Mouse (Mus musculus) spleen, postnatal 36 days (tissue): ENCODE results near the gene Cd151.

ENCODE experiments used
- DNase-seq, 2 experiments: peaks; one replicate each; pipeline ENCODE4 v3.0.0; 2022; ENCODE audit warnings: low spot score in 2 of 2, mixed read lengths in 1 of 2

The Cd151 gene

DNA sequence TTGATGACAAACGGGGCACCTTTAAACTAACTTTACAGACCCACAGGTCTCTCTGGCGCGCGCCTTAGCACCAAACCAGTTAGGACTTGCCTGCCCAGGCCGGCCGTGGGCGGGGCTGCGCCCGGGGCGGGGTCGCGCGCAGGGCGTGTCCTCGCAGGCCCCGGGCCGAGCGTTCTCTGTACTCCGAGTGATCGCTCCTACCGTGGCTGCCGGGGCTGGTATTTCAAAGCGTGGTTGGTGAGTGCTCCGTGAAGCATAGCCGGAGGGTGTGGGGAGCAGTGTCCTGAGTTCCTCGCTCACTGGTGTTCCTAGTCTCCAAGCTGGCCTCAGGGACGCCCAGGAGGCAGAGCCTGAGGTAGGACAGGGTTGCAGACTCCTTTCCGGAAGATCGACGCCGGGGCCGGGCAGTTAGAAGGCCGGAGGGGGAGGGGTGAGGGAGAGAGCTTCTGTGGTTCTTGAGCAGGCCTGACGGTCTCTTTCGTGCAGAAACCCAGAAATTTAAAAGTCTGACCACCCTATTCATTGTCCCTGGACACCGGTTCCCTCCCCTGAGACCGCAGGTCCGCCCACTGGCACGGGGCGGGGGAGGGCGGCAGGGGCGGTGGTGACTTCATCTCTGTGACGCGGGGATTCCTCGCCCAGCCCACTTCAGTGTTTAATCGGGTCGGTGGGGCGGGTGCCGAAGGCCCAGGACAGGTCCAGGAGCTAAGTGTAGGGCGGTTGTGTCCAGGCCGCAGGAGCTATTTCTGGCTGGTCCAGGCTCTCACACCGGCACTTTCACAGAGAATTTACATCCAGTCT lies at the start of gene Cd151:
Gene Cd151, plus strand, starts transcription at position 163 of the 801 bp plus-strand sequence.
- DNase-seq: peak; percentile 87 to 90

DNA sequence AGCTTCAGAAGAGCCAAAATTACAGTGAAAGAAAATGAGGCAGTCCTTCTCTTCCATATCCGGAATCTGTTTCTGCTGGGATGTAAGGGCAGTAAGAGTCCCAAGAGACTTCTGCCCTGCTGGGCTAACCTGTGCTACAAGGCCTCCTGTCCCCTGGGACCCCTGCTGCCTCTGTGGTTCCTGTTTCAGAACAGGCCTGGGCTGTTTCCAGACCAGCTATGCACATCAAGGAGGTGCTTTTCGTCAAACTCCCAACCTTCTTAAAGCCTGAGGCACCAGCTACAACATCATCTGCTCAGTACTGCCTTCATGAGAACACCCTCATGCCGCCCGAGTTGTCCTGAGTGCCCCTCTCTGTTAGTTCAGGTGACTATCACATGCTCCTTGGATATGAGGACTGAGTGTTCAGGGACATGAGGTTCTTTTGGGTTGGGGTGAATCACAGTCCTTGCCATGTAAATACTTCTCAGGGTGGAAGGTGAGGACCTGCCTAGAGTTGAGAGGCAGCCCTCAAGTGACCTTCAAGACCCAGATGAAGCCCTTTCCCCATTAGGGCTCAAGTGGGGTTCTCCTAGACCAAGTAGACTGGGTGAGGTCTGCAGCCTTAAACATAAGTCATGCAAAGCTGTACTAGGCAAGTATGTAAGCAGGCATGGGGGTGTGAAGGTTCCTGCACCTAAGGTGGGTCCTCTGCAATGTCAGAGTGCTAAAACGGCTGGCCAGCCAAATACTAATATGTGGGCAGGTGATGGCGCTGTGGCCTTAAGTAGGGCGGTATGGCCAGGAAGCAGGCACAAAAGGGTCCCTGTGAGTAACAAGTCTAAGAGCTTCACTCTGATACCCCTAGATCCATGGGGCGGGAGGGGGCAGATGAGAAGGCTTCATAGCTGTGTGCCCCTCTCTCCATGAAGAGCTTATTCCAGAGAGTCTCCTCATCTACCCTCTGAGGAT lies 49.2 kb upstream of the Cd151 start:
- no peak for DNase-seq

DNA sequence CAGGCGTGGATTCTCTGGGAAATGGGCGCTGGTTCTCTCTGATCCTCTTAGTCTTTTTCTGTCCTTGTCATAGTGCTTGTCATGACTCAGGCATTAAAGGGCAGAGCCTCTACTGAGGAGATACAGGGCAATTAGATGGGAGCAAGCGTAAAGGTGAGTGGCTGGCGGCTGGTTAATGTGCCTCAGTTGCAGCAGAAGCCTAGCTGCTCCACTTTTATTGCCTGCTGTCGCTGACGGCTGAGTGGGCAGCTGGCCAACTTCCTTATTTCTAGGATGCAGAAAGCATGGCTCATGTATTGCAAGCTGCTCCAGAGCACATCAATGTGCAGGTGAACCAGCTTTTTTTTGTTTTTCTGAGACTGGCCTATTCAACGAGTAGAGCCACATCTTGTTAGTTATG lies 48.2 kb upstream of the Cd151 start:
- no peak for DNase-seq

DNA sequence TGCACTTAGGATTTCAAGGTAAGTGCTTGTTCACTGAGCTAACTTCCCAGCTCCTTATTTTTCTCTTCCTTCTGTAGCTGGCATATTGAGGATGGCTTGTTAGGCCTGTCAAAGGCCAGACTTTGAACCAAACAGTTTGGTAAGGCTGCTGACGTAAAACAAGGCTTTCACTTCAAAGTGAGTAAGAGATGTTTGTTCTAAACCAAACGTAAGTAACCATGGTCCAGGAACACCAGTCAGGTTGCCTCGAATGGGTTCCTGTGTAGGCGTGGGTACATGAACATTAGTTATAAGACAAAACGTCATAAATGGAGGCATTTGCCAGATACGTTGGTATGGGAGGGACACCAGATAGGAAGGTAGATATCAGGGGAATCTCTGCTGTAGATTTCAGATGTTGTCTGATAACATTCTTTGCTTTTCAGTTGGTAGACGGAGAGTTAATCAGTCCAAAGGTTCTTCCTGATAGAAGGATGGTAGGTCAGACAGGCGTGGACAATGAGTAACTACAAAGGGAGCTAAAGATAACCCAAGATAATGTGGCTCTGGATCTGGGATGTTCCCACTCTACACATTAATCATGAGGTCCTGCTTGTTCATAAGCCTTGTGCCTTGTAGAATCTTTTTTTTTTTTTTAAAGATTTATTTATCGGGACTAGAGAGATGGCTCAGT lies 47.0 kb upstream of the Cd151 start:
- no peak for DNase-seq

DNA sequence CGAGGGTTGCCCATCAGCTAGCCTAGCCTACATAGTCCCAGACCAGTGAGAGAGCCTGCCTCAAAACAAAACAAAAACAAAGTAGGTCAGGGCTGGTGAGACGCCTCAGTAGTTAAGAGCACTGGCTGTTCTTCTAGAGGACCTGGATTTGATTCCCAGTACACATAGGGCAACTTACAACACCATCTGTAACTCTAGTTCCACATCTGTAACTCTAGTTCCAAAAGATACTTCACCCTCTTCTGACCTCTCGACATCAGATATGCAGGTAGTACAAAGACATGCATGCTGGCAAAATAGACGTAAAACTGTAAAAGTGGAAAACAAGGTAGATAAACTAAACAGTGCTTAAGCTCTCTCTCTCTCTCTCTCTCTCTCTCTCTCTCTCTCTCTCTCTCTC lies 43.4 kb upstream of the Cd151 start:
- DNase-seq: no peak

DNA sequence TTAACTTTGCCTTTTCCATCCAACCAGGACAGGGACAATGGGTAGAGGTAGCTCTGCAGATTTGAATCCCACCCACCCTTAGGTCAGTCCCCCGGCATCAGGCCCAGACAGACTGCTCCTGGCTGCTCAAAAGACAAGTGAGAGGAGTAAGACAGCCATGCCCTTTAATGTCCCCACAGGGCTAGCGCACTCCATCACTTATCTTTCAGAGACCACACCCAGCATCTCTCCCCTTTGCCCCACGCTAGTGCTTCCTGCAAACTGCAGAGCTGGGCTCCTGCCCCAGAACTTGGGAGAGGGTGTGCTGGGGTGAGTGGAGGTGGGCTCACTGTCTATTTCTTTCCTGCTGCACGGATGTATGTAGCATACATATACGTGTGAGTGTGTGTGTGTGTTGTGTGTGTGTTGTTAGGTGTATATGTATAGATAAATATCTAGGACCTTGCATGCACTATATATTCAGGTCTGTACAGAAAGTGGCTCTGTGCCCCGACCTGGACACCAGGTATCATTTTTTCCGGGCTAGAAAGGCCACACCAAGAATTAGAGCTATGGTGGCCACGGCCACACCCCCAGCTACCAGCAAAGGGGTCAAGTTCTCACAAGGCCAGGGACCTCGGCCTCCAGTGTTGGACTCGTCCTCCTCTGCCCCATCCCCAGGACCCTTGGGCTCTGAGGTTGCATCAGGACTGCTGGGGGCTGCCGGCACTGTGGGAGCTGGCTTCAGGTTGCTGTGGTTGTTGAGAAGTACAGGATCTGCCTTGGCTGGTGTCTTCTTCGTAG lies 40.1 kb upstream of the Cd151 start:
- DNase-seq: no peak

DNA sequence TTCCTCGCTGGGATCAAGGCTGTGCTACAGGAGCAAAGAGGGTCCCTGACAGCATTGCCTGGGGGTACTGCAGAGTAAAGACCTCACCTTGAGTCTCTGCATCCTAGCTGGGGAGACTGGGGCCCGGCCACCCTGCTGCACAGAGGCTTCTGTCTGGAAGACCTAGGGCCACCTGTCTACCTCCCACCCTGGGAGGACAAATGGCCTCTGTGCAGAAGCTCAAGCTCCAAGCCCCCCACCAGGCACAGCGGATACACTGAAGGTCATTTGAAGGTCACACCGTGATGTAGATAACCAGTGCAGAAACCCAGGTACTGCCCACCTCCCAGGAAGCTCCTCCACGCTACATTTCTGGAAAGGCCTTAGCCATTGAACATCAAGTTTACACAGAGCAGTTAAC lies 38.5 kb upstream of the Cd151 start:
- DNase-seq: no peak

DNA sequence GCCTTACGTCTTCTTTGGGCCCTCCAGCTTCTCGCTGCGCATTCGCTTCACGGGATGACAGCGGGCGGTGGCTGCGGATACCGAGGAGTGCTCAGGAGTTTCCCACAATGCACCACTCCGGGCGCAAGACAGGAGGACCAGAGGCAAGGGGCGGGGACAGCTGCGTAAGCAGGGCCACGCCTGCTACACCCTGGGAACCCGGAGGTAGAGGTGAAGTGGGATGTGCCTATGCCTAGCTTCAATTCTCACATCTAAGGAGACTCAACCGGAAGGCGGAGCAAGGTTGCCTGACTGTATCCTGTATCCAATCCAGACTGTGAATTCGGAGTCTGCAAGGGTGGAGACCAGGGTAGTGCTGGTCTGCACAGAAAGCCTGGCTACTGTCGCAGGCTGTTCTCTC lies 37.9 kb upstream of the Cd151 start, which contains the start of gene Cend1:
Gene Cend1, minus strand, starts transcription at position 182 of the 400 bp plus-strand sequence.
- DNase-seq: no peak

DNA sequence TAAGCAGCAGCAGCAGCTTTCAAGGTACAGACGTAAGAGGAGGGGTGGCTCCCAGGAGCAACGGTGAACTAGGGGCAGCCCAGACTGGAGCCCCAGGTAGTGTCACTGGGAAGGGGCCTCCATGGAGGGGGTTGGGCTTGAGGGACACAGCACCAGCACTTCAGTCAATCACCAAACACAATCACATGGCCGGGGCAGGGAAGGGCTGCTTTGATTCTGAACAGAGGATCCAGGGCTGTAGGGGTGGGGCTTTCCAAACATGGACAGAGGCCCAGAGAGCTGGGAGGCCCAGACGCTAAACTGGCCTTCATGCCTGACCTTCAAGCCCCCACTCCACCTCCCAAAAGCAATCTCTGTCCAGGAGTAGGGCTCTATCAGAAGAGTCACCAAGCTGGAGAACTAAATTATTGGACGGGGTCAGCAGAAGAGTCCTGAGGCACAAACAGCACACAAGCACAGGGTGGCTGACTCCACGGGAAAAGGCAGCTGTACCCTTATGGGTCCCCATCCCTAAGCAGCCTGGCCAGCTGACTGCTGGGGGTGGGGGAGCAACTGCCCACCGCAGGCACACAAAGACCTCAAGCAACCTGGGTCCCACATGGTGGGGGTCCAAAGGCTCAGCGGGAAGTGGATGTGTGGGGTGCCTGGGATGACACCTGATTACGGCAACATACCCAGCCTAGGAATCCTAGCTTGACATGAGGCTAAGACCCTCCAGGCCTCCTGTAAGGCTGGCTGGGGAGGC lies 37.2 kb upstream of the Cd151 start:
- no peak for DNase-seq

DNA sequence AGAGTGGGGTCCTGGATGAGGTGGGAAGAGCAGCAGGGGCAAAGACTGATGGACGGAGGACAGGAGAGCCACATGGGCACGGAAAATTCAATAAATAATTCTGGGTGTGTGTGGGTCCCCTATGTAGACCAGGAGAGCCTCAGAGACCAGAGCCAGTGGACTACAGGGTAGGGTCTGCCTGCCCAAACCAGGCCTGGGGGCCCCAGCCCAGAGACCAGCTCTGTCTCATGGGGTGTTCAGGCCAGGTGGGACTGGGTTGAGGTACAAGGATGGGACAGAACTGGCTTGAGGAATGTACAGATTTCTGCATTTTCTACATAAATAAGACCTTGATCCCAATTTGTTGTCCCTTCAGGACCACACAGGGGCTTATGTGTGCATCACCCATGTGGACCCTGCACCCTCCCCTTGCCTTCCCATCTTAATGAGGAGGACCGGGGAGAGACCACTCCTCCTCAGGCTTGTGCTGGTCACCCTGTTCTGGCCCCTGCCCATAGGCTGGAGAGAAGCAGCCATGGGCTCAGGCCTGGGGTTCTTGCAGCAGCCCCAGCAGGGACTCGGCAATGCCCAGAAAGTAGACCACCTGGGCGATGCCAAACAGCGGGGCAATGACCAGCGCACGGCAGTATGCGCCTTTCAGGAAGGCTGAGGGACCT lies 36.5 kb upstream of the Cd151 start:
- DNase-seq: no peak

DNA sequence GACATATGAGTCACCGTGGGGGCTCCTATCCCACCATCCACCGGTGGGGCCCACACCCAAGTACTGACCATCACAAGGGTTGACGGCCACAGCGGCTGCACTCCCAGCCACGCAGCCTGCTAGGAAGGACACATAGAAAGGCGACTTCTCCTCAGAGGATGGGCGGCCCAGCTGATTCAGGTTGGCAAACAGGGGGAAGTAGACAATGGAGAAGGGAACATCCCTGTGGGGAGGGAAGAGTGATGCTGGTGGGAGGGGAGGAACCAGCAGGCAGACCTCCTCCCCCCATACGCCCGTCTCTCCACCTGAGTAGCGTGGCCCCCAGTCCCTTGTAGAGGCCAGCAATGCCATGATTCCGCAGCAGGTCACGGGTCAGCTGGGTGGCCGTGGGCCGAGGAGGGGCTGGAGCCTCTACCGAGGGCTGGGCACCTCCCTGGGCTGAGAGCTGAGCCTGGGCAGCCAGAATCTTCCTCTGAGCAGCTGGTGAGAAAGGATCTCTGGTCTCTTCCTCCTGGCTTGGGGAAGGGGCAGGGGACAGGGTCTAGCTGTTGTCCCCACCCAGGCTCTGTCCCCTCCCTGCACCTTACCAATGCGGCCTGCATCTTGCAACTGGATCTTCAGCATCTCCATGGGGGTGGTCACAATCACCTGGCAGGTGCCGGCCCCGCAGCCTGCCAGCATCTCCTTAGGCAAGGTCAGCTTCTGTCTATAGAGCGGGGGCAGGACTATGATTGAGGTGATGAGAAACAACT lies 35.6 kb upstream of the Cd151 start:
- DNase-seq: no peak

DNA sequence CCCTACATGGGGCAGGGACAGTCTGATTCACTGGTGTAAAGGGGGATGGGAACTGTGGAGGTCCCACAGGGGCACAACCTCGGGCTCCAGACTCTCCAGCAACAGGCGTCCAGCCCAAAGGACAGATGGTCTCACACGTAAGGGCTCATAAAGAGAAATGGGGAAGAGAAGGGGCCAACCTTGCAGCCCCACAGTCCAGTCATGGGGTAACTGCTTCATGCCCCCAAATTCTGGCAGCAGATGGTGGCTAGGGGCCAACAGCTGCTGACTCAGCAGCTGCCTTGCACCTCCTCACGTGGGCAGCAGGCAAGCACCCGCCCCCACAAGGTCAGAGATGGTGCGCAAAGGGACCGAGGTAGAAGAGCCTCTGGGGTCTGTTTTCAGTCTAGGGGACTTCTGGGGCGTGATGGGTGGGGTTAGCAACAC lies 35.0 kb upstream of the Cd151 start:
- no peak for DNase-seq

DNA sequence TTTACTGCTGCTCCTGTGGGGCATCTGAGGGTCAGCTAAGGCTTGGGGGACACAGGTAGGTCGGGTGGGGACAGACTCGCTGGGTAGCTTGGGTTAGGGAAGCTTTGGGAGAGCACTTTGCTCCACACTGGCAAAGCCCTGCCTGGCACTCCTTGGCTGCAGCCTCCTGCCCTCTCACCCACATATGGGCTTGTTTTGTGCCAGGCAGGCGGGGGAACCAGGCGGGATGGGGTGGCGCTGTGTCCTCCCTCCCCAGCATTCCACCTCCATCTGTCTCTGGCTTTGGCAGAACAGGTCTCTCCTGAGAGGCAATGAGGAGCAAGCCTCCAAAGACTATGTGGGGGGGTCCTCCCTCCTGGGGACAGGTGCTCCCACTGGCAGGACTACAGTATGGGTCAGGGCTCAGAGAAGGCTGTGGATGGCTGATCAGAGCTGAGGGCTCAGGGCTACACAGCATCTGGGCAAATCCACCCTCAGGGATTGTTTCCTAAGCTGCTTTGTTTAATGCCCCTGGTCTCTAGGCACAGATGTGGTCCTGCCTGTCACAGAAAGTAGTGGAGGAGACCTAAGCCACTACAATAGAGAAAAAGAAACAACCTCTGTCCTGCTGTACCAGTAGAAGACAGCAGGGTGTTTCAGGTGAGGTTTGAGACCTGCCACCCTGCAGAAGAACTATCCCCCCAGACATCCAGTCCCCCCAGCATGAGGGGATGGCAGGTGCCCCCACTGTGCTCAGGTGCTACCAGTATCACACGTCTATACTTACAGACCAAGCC lies 34.3 kb upstream of the Cd151 start:
- no peak for DNase-seq

DNA sequence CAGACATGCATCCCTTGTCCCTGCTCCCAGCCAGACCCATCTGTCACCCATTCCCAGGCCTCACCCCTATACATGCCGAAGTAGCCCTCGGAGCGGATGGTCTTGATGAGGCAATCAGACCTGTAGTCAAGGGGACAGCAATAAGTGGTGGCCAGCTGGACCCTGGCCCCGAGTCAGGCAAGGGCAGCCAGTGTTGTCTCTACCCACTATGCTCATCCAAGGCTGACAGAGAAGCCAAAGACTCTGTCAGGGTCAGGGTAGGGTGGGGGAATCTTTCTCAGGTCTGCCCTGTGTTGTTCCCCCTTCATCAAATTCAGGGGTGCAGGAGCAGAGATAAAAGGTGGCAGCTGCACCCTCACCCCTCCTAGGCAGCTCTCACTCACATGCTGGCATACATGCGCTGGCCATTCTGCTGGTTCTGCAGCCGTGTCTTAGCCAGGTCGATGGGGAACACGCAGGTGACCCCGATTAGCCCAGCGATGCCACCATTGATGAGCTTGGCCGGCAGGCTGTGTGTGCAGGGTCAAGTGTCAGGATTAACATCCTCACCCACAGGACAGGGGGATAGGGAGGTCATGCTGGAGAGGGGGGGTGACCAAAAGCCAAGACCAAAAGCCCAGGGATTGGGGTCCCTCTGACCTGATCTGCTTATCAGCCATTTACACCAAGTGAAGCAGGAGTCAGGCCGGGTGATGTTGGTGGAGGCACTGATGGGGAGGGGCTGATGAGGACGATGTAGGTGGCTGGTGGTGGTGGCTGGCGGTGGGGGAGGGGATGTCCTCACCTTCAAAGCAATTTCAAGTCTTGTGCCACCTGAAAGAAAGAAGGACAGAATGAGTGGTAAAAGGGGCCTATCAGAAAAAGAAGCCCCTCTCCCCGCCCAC lies 33.4 kb upstream of the Cd151 start:
- no peak for DNase-seq

DNA sequence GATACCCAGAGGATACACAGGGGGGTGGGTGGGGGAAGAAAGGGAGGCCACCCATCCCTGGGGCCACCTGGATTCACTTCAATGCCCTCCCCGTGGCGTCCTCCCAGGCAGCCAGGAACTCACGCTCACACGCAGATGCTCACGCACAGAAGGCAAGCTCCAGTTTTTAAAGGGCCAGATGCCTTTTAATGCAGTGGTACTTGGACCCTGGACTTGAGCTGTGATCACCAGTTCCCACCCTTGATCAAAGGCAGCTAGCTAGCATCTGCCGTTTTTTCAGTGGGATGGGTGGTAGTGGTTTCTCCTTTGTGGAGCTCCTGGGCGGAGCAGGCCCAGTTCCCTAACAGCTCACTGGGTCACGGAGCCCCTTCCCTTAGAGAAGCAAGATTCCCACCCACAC lies 32.7 kb upstream of the Cd151 start:
- no peak for DNase-seq

DNA sequence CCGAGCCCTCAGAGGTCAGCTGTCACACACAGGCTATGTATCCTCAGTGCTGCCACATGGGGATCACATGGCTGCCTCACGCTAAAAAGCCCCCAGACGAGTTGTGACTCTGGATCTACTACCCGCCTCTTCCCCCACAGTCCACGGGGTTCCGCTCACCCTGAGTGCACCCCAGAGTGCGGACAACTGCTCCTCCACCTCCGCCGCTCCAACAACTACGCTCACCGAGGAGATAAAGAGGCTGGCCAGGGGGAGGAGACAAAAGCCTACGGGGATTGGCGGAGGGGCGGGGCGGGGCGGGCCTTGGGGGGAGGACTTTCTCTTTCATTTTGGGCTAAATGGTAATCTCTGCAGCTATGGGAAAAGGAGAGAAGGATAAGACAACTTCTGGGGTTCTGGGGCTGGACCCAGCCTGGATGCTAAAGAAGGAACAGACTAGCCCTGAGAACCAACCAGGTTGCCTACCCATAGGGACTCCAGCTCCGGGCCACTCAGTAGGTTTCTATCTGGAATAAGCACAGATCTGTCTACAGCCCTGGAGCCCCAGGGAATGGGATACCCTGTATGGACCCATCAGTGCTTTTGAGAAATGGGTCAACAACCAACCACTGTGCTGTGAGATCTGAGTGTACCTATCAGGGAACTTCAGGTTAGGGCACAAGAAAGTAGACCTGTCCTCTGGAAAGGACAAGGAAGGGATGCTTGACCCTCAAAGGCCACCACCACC lies 31.9 kb upstream of the Cd151 start:
- peak; percentile 60 to 75 for DNase-seq
